Mouse (Mus musculus): ENCODE results near the gene Ino80d. TPM values are rescaled to one million over a fixed set of nuclear protein-coding genes. Genes with fewer than 3 reads are reported as not detected.
A peak's percentile ranks its signal among the peaks of the same experiment; 100 is the strongest.

Gene Ino80d
- total RNA-seq, 2 experiments from 2014 or later: 16.5 to 63.0 TPM

- no peak for ATAC-seq (replicated peaks; ENCODE audit: low FRiP score, low TSS enrichment, poor library complexity, severe bottlenecking)
Measured at GRCm38 (mm10) chr1:62934752-62935329, 179.6 kb downstream of the Ino80d start.

- ATAC-seq (replicated peaks; ENCODE audit: low FRiP score, low TSS enrichment, poor library complexity, severe bottlenecking): no peak
Measured at GRCm38 (mm10) chr1:62934100-62934513, 180.4 kb downstream of the Ino80d start.

- ATAC-seq (replicated peaks; ENCODE audit: low FRiP score, low TSS enrichment, poor library complexity, severe bottlenecking): no peak
Measured at GRCm38 (mm10) chr1:62933288-62934099, 181.0 kb downstream of the Ino80d start.

GRCm38 (mm10) chr1:62929477-62929876 lies 185.0 kb downstream of the Ino80d start:
- ATAC-seq (replicated peaks; ENCODE audit: low FRiP score, low TSS enrichment, poor library complexity, severe bottlenecking): peak; percentile 73; the same call in 1 of the 2 replicates

GRCm38 (mm10) chr1:62919219-62919618 lies 195.2 kb downstream of the Ino80d start:
- no peak for ATAC-seq (replicated peaks; ENCODE audit: low FRiP score, low TSS enrichment, poor library complexity, severe bottlenecking)

GRCm38 (mm10) chr1:62916609-62917008 lies 197.9 kb downstream of the Ino80d start:
- no peak for ATAC-seq (replicated peaks; ENCODE audit: low FRiP score, low TSS enrichment, poor library complexity, severe bottlenecking)

- no peak for ATAC-seq (replicated peaks; ENCODE audit: low FRiP score, low TSS enrichment, poor library complexity, severe bottlenecking)
Measured at GRCm38 (mm10) chr1:62914495-62914894, 200.0 kb downstream of the Ino80d start.

GRCm38 (mm10) chr1:62911426-62911825 lies 203.0 kb downstream of the Ino80d start:
- ATAC-seq (replicated peaks; ENCODE audit: low FRiP score, low TSS enrichment, poor library complexity, severe bottlenecking): no peak

- ATAC-seq (replicated peaks; ENCODE audit: low FRiP score, low TSS enrichment, poor library complexity, severe bottlenecking): no peak
Measured at GRCm38 (mm10) chr1:62909126-62909525, 205.3 kb downstream of the Ino80d start.

- ATAC-seq (replicated peaks; ENCODE audit: low FRiP score, low TSS enrichment, poor library complexity, severe bottlenecking): 0 out of 2 replicates have a peak, but pooled peaks have one; percentile 37
Measured at GRCm38 (mm10) chr1:62908508-62908907, 206.0 kb downstream of the Ino80d start.

Other genes with a start within 250 kb of the Ino80d start
- gene Eef1b2, start 62.2 kb upstream of the Ino80d start, total RNA-seq (2014; fragmentation: Nextera tagmentation): 1,764 and 1,902 TPM in 2 replicates
- 3,394 and 4,141 TPM in 2 replicates for gene Eef1b2, start 62.2 kb upstream of the Ino80d start, total RNA-seq (2017)
- gene Ndufs1, start 62.2 kb upstream of the Ino80d start, total RNA-seq (2014; fragmentation: Nextera tagmentation): 147 and 151 TPM in 2 replicates
- 242 and 260 TPM in 2 replicates for gene Ndufs1, start 62.2 kb upstream of the Ino80d start, total RNA-seq (2017)
- not detected in 2 replicates for gene Gpr1, start 99.9 kb upstream of the Ino80d start, total RNA-seq (2014; fragmentation: Nextera tagmentation)
- not detected in 2 replicates for gene Gpr1, start 99.9 kb upstream of the Ino80d start, total RNA-seq (2017)
- not detected in 2 replicates for gene Zdbf2, start 158.6 kb upstream of the Ino80d start, total RNA-seq (2014; fragmentation: Nextera tagmentation)
- gene Zdbf2, start 158.6 kb upstream of the Ino80d start, total RNA-seq (2017): not detected in 2 replicates

Measured in megakaryocyte-erythroid progenitor cell, adult 5-6 weeks (primary cell).